Mouse (Mus musculus) megakaryocyte progenitor cell, adult 5-6 weeks (primary cell): Measurements from ENCODE around the gene Masp2. TPM values are rescaled to one million over a fixed set of nuclear protein-coding genes. Genes with fewer than 3 reads are reported as not detected.

ENCODE experiments used
- total RNA-seq, 2 experiments: library from RNA; stranded (forward) in 1 of 2; stranded (reverse) in 1 of 2; fragments of 157-497, 149-512 nt in 1 of 2; fragments of 200-1000 nt in 1 of 2; gene quantifications; 2 replicates each; pipeline versions ENCODE4 v1.2.3 to v1.2.4; 2015 to 2017

Gene Masp2
- total RNA-seq, 2 experiments from 2014 or later = 0.04 TPM; not detected in 1

Other genes with a start within 250 kb of the Masp2 start
- 10.8 and 12.7 TPM in 2 replicates for gene Ubiad1, start 157.8 kb upstream of the Masp2 start, total RNA-seq (2015)
- gene Ubiad1, start 157.8 kb upstream of the Masp2 start, total RNA-seq (2017) = 11.3 TPM in 2 replicates
- gene Mtor, start 153.9 kb upstream of the Masp2 start, total RNA-seq (2015) = 23.2 and 23.5 TPM in 2 replicates
- 14.7 and 17.9 TPM in 2 replicates for gene Mtor, start 153.9 kb upstream of the Masp2 start, total RNA-seq (2017)
- not detected in 2 replicates for gene Angptl7, start 102.1 kb upstream of the Masp2 start, total RNA-seq (2015)
- not detected in 2 replicates for gene Angptl7, start 102.1 kb upstream of the Masp2 start, total RNA-seq (2017)
- 63.6 and 70.4 TPM in 2 replicates for gene Exosc10, start 44.1 kb upstream of the Masp2 start, total RNA-seq (2015)
- gene Exosc10, start 44.1 kb upstream of the Masp2 start, total RNA-seq (2017) = 57.9 and 59.4 TPM in 2 replicates
- 228 and 250 TPM in 2 replicates for gene Srm, start 11.1 kb upstream of the Masp2 start, total RNA-seq (2015)
- gene Srm, start 11.1 kb upstream of the Masp2 start, total RNA-seq (2017) = 55.7 and 60.8 TPM in 2 replicates
- 300 and 381 TPM in 2 replicates for gene Tardbp, start 24.5 kb downstream of the Masp2 start, total RNA-seq (2015)
- 512 and 640 TPM in 2 replicates for gene Tardbp, start 24.5 kb downstream of the Masp2 start, total RNA-seq (2017)
- gene Gm572, start 40.8 kb downstream of the Masp2 start, total RNA-seq (2015) = not detected in 2 replicates
- gene Gm572, start 40.8 kb downstream of the Masp2 start, total RNA-seq (2017) = not detected in 2 replicates
- 4.7 and 5.5 TPM in 2 replicates for gene Casz1, start 201.9 kb downstream of the Masp2 start, total RNA-seq (2015)
- gene Casz1, start 201.9 kb downstream of the Masp2 start, total RNA-seq (2017) = 2.4 and 3.5 TPM in 2 replicates